Mouse (Mus musculus): ENCODE data around the gene Rnf182. TPM values are rescaled to one million over a fixed set of nuclear protein-coding genes. Genes with fewer than 3 reads are reported as not detected.

The Rnf182 gene
- total RNA-seq (2021): not detected
- long read RNA-seq, experiment 1: 0 reads
- long read RNA-seq, experiment 2: 0 reads

DNA sequence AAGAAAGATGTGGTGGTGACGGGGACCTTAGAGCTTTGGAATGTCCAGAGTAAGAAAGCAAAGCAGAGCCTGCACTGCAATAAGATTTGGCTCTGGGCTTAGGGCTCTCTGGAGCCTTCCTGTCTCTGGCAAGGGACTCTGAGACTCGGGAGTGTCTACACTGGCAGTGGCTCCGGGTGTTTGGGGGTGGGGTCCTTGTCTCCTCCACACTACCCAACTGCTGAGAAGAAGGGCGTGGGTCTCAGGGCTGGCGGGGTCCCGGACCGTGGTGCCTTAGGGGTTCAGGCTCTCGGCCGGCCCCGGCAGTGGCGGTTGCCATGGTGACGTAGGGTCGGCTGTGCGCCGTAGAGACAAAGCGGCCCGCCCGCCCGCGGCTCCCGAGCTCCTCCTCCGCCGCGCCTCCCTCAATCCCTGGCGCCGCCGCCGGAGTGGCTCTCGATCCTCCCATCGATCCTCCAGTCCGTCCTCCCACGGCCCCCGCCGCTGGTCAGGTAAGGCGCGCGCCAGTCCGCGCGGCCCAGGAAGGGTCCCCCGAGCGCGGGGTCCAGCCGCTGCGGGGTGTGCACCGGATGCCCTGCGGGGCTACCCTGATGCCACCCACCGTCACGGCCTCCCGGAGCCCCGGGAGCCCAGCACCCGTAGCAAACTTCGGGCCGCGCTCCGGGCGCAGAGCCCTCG, at the start of gene Rnf182:
Gene Rnf182, plus strand, starts transcription at position 134 of the 678 bp plus-strand sequence.
- DNase-seq: peak; percentile 60 to 65

DNA sequence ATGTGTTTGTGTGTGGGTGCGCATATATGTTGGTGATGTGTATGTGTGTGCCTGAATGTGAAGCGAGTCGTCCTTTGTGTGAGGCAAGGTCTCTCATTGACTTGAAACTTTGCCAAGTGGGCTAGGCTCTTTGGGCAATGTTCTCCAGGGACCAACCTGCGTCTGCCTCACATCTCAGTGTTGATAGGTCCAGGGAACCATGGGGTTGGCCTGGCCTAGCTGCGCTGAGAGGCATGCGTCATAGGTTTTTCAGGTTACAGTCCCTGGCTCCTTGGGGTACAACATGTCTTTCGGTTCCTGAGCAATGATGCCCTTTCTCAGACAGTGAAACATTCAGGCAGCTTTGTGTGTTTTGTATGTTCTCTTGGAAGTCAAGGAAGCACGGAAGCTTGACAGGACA, 49.3 kb upstream of the Rnf182 start:
- no peak for DNase-seq

DNA sequence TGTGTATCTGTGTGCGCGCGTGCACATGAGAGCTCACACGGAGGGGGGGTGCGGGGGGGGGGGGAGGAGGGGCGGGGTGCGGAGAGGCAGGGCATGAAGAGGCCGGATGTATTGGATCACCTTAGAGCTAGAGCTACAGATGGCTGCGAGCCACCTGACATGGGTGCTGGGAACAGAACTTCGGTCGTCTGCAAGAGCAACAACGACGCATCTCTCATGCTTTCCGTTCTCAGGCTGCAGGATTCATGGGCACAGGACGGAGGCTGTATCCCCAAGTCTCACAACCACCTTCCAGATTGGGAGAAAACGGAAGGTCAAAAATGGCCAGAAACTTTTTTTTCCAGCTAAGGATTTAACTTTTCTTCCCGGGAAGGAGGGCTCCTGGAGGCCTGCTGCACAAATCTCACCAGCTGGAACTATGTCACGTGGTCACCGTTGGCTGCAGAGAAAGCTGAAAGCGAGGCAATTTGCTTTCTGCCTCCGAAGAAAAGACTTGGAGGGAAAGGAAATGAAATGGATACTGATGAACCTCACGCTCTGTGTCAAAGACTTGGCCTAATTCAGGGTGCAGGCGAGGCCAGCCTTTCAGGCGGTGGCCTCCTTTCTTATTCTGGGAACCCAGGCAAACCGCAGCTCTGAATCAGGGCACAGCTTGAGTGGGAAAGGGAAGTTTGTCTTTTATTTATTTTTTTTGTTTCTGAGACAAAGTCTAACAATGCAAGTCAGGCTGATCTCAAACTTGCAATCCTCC, 48.2 kb upstream of the Rnf182 start:
- DNase-seq: peak in 1 of 2 experiments; percentile 44

DNA sequence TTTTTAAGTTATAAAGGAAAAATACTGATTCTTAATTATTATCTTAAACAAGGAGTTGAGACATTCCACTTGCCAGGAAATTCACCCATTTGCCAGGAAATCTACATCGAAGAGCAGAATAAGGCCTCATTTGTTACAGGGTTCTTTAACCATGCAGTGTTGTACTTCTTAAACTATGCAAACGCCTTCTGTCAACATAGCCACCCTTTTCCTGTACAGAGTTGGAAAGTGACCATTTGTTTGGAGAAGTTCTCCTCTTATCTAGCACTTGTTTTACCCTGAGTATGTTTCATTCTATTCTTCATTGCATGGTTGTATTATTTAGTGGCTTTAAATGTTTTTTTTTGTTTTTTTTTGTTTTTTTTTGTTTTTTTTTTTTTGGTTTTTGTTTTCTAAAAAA, 41.5 kb upstream of the Rnf182 start:
- DNase-seq: no peak

DNA sequence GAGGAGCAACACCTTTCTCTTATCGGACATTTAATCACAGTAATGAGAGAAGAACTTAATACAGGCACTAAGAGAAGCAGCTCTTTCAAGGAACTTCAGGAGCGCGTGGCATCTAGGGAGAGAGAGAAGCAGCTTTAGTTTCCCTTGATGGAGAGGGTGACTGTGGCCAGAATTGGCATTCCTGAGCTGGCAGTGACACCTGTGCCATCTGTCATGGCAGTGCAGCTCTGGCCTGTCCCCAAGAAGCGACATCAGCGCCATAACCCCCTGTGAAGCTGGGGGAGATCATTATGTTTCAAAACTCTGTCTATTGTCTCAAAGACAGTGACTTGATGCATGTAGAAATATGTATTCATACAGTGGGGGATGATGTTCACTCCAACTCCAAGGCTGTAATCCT, 40.1 kb upstream of the Rnf182 start:
- DNase-seq: no peak

DNA sequence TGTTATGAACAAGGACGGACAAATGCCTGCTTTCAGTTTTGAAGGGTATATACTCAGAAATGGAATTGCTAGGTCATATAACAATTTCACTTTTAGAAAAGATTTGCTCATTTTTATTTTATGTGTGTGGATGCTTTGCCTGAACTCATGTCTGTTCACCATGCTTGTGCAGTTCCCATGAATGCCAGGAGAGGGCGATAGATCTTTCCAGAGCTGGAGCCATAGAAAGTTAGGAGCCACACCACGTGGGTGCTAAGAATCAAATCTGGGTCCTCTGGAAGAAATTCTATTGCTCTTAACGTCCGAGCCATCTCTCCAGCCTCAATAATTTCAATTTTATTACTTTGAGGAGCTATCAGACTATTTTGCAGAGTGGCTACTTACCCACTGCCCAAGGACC, 38.3 kb upstream of the Rnf182 start:
- DNase-seq: no peak

DNA sequence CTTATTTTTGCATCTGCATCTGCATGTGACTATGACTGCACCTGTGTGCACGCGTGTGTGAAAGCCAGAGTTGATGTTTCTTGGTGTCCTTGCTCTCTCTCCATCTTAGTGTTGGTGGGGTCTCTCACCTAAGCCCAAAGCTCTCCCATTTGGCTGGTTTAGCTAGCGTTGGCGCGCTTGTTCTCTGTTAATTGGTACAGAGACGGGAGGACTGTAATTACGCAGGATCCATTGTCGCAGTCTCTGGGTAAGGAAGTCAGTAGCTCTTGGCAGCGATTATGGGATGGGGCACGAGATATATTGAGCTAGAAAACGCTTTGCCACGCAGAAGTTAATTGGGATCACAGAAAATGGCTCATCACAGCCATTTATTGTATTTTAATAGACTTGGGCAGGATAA, 37.7 kb upstream of the Rnf182 start:
- no peak for DNase-seq

DNA sequence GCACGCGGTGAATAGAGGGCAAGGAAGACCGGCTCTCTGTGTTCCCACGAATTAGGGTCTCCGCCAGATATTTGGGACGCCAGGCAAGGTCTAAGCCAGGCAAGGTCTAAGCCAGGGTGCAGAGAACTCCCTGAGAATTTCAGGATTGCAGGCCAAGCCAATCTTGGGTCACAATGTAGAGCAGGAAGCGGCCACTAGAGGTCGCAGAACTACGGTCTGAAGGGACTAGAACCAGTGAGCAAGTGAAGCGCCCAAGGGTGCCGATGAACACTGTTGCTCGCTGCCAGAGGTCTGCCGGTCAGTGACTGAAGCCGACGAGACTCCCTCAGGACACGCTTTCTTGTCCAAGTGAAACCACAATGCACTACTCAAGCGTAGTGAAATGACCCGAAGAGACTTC, 35.8 kb upstream of the Rnf182 start:
- peak; percentile 52 to 79 for DNase-seq

DNA sequence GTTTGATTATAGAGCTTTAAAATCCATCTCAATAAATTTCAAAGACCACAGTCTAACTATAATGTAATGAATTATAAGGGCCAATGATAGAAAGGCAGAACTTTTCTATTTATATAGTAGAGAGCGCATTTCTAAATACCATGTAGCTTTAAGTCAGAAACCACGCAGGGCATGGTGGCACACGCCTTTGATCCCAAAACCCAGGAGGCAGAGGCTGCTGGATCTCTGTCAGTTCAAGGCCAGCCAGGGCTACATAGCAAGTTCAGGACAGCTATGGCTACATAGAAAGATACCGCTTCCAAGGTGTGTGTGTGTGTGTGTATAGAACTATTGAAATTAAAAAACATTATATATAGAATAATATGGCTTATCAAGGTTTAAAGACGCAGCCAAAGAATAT, 34.8 kb upstream of the Rnf182 start:
- no peak for DNase-seq

DNA sequence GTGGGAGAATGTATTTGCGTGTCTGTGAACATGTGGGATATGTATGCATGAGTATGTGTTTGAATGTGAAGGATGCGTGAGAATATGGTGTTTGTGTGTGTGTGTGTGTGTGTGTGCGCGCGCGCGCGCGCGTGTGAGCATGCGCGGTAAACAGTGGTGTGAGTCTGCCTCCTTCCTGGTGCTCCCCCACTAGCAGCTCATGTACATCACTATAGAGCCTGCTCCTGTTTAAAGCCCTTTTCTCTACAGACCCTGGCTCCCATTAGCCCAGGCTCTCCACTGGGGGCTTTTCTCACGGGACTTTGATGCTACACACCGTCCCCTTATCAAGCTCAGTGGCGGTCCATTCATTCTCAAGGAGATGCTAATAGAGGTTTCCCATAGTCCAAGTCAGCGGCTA, 32.5 kb upstream of the Rnf182 start:
- DNase-seq: no peak

DNA sequence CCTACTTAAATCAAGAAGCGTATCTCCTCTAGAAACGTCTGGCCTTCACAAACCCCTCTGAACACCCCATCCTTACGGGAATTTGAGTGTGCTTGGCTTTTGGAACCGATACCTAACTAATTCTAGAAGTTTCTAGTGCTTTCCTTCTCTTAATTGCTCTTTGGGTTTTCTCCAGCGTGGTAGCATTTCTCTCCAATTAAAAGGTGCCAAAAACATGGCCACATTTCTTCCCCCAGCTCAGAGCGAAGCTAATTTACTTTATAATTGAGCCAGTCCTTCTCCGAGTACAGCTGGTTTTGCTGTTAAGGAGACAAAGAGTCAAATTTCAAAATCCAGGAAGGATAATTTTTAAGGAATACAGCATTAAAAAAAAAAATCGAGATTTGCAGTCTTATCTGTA, 32.0 kb upstream of the Rnf182 start:
- DNase-seq: no peak

DNA sequence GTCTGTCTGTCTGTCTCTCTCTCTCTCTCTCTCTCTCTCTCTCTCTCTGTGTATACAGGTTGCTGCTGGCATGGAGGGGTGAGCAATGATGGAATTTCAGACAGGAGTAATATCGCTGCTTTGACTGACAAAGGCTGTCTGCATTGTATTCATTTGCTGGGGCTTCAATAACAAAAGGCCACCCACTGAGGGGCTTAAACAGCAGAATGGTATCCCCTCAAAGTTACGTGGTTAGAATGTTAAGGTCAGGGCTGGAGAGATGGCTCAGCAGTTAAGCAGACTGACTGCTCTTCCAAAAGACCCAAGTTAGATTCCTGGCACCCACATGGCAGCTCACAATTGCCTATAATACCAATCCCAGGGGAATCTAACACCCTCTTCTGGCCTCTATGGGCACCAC, 30.2 kb upstream of the Rnf182 start:
- DNase-seq: no peak

DNA sequence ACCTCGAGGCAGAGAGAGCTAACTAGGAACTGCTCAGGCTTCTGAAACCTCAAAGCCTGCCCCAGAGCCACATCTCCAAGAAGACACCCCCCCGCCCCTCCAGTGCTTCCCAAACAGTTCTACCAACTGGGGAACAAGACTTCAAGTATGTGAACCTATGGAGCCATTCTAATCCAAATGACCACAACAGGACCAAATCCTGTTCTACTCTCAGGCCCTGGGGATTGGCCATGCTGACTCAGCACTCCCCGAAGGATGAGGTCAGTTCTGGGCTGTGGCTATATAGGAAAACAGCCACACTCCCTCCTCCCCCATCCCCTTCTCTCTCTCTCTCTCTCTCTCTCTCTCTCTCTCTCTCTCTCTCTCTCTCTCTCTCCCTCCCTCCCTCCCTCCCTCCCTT, 28.5 kb upstream of the Rnf182 start:
- DNase-seq: no peak

DNA sequence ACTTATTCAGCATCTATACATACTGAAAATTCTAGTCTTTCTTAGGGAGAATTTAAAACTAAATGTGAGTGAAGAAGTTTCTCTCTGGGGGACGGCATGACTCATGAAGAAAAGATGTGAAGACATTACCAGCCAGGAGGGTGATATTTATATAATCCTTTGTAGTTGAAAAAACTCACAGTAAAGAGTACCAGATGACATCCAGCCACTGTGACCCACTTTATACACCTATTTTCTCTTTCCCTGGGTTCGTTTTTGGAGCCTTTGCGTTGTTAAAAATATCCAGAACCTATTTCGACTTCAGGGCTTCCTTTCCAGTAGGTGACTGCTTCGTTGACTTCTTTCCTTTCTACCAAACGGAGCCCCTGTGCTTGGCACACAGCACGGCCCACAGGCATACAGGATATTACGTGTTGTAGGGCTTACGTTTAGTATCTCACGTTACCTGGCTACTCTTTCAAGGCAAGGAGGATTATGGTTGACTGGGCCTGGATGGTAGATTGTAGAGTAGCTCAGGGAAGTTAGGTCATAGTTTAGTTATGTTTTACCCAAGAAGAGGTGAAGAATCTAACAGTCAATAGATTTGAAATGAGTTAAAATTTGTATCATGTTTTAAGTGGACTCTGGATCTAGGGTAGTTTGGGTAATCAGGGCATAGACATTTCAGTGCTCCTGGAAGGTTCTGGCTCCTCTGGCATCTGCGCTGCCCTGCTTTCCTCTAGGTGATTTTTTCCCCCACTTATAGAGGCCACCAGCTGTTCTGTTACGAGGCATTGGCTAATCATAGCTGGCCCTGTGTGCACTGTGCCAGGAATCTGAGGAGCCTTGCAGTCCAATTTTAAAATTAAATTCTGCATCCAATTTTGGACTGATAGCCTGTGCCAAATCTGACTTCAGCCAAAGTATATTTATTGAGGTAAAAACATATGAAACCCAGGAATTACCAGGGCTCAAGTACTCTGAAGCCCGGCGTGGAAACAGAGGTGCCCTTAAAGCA, 27.4 kb upstream of the Rnf182 start:
- DNase-seq: peak; percentile 23 to 37

DNA sequence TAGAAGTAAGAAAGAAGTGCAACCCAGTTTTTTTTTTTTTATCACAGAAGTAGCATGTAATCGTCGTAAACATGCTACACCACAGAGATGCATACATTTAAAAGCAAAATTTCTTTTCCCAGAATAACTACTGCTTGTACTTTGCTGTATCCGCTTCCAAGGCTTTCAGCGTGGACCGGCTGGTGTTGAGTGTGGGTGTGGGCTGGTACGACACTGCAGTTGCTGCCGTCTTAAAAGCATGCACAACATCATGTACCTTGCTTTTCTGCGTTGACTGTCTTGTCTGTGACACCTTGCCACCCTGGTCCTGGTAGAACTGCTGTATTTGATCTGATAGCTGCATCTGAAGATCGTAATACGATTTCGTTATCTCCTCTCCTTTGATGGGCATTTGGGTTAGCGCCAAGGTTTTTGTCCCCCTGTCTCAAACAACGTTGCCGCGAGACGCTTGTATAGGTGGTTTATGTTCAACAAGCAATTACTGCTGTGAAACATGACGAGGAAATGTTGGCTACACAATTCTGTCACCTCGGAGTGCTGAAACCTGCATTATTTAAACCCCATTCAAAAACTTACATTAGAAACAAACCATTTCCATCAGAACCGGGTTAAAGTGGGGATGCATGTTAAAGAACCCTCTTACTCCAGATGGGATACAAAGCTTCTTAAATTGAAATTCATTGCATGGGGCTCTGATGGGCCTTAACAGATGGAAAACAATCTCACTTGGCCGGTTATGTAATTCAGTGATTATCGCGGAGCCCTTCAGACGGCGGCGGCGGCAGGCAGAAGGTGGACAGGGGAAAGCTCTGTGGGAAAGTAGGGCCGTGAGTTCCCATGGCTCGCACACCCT, 23.5 kb upstream of the Rnf182 start:
- DNase-seq: no peak

DNA sequence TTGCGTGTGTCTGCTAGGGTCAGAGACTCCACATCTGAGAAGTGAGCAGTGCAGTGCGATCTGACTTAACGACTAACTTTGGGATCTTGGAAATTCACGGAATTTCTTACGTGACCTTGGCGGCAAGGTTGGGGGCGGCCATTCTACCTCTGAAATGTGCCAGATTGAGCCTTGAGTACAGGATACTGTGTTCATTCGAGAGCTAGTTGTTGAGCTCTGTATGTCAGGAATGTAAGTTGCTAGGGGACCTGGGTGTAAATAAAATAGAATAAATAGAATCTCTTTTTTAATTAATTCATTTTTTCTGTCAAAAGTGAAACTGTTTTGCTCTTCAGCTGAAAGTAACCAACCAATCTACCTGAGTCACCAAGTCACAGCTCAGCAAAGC, 22.8 kb upstream of the Rnf182 start:
- DNase-seq: no peak

DNA sequence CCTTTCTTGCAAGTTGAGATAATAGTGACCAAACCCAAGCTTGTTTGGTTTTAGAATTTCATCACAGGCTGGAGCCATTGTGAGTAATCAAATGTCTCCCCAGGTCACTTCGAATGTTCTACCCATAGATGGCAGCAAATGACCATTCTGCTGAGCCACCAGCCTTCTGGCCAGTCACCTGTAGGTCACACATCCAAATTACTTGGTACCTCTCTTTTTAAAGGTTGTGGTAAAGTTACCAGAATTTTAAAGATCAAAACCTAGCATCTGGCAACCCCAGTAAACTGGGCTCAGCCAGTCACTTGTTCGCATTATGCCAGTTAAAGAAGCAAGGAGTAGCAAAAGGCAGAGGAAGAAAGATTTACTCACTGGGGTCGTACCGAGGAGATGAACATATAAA, 19.6 kb upstream of the Rnf182 start:
- DNase-seq: peak; percentile 58 to 80

DNA sequence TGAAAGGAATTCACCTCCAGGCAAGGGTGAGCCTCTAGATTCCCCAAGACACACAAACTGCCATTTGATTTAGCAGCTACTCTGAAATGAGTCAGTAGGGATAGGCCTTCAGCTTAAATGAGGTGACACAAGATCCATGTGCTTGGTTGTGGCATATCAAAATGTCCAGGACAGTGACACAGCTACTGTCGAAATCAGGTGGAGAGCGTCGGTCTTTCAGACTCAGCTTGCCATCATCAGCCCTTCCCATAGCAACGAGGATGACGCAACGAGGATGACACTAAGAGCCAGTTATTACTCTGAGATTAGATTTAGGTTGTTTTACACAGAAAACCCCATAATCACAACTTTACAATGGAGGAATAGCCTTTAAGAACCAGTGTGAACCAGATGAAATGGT, 14.5 kb upstream of the Rnf182 start:
- no peak for DNase-seq

DNA sequence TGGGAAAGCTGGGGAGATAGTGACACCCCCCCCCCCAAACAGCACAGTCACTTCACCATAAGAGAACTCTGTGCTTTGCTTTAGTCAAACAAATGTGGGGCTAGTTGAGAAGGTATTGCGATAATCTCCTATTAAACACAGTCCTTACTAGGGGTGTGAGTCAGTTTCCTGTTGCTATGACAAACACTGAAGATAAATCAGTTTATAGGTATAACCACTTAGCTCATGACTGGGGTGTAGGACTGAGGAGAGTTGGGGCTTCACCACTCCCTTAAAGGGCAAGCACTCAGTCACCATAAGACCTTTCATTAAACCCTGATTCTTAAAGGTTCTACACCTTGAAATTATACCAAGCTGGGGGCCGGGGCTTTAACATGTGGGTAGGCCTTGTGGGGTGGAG, 13.1 kb upstream of the Rnf182 start:
- DNase-seq: no peak

DNA sequence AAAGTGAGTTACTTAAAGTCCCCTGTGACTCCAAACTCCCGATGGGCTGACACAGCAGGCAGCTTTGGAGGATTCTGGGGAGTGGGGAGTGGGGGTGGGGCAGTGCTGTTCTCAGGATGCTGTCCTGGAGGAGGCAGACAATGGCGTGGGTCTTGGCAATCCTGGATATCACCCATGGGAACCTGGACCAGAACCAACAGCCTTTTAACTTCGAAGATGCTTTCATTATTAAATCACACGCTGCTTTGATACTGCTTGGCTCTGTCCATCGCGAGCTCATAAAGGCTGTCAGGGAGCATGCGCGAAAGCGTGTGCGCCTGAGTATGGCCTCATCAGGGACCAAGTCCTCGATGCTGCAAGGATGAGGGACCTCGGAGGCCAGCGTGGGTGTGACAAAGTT, 12.5 kb upstream of the Rnf182 start:
- no peak for DNase-seq

DNA sequence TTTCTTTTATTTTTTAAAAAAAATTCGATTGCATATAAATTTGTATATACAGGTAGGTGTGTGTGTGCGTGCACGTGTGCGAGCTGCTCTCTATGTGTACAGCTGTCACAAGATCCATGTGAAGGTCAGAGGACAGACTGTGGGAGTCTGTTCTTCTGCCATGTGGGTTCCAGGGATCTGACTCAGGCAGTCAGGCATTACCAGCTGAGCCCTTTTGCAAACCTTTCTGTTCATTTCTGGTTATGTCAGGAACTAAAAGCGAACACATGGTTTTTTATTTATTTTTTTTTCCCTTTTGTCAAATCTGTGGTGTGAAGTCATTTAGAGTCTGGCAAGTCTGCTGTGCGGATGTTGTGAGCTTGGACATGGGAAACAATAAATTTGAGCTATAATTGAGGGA, 6.7 kb upstream of the Rnf182 start:
- DNase-seq: no peak

DNA sequence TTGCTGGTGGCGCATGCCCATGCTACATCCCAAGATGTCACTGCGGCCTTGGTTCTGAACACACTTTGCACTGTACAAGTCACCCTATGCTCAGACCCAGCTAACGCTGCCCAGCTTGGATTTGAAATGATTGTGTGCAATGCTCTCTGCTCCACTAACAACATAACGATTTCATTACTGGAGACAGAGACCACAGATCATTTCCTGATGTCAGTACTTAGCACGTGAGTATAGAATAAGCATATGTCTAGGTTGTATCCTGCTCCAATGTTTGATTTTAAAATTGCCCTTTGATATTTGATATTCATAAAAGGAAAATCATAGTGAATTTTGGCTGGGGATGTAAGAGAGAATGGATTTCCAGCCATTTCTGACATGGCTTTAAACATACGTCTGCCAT, 3.5 kb upstream of the Rnf182 start:
- DNase-seq: no peak

All from heart, adult 18-20 months (tissue).